Mouse (Mus musculus): Measurements from ENCODE around the gene Wdr11. TPM values are rescaled to one million over a fixed set of nuclear protein-coding genes. Genes with fewer than 3 reads are reported as not detected.

Wdr11 gene
- polyA plus RNA-seq, 1 experiment from 2014 or later, result 34.4 TPM

DNA sequence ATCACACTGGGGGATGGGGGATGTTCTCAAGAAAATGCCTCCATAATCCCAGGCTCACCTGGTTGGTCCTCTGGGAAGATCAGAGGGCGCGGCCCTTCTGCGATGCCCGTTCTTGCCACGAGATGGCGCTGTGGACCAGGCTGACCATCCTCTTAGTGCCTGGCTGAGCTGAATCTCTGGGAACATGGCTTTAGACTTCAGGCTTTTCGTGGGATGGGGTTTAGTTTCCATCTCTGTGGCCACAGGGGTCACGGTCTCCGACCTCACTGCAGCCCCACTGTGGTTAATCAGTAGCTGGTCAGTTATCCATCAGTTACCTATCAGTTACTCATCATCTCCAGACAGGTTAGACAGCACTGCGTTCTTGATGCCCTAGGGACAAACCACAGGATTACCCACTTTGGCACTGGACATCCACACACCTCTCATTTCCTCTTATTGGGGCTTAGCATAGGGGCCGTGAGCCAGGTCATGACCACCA is 62.2 kb downstream of the Wdr11 start:
- 0 out of 2 replicates have a peak, but pooled peaks cover 6% of the 10 kb centered on the region for H3K27me3 ChIP-seq (replicated peaks)
- 9% methylated on average over 11 of the region's 11 CpGs for WGBS
- H3K4me2 ChIP-seq, result no peak overlapping the region

DNA sequence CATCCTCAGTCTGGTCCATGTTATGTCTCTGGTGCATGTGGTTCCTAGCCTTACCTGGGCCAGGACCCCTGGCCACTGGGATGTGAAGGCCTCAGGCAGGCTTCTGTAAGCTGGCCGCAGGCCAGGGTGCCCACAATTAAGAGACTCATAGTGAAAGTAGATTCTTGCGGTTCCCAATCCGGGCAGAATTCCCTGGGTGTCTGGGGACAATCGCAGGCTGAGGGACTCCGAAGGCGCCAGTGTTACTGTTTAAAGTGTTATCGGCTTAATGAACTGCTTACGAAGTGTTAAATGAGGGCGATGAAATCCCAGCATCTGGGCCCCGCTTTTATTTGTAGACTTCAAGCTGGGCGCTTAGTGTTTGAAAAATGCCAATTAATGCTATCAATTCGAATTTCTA is 63.3 kb downstream of the Wdr11 start:
- WGBS, result 28% methylated on average over 12 of the region's 12 CpGs
- ATAC-seq (ENCODE audit: low FRiP score), result no peak
- Histone ChIP-seq H3K9ac (replicated peaks) (no peak overlapping the region), H3K9me3 (replicated peaks) (no peaks in the 10 kb centered on the region), H3K4me3 (replicated peaks) (no peak overlapping the region), H3K27me3 (replicated peaks) (0 out of 2 replicates have a peak, but pooled peaks cover 6% of the 10 kb centered on the region), H3K27ac (replicated peaks) (no peak overlapping the region), H3K36me3 (no peaks in the 10 kb centered on the region), H3K4me2 (no peak overlapping the region), H3K4me1 (peaks cover 40% of the 10 kb centered on the region)

More for the DNA sequence above, 62.2 kb downstream of the Wdr11 start:
- peaks cover 43% of the 10 kb centered on the region for H3K4me1 ChIP-seq
- no peak overlapping the region for H3K9ac ChIP-seq (replicated peaks)
- no peak overlapping the region for H3K27ac ChIP-seq (replicated peaks)
- ATAC-seq (ENCODE audit: low FRiP score), result peak; percentile 67
- no peaks in the 10 kb centered on the region for H3K9me3 ChIP-seq (replicated peaks)
- no peak overlapping the region for H3K4me3 ChIP-seq (replicated peaks)
- H3K36me3 ChIP-seq, result no peaks in the 10 kb centered on the region

DNA sequence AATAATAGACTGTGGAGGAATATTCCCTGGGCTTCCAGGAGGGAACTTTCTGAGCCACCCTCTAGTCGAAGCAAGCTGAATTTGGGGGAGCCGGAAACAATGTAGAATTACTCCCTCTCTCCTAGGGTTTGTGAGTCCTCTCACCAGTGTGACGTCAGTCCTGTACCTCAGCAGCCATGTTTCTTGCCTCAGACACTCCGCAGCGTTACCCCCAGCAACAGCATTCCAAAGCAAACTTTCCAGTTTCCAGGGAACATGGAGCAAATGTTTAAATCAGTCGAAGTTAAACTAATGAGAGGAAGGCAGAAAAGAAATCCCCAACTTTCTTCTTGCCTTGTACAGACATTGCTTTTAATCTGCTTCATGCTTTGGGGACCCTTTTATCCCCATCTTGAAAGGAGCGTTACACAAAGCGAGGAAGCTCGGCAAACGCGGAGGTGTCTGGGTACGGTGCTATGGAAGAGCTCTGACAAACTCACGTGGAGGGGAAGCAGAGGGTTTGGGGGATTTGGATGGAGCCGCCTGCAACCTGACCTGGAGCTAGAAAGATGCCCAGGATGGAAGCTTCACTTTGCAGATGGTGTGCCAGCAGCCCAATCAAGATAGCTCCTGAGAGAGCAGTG is 64.1 kb downstream of the Wdr11 start:
- no peak overlapping the region for H3K4me2 ChIP-seq
- ATAC-seq (ENCODE audit: low FRiP score), result no peak
- no peak overlapping the region for H3K4me3 ChIP-seq (replicated peaks)
- no peaks in the 10 kb centered on the region for H3K36me3 ChIP-seq
- peaks cover 43% of the 10 kb centered on the region for H3K4me1 ChIP-seq
- no peak overlapping the region for H3K9ac ChIP-seq (replicated peaks)
- H3K27ac ChIP-seq (replicated peaks), result no peak overlapping the region
- 0 out of 2 replicates have a peak, but pooled peaks cover 6% of the 10 kb centered on the region for H3K27me3 ChIP-seq (replicated peaks)
- no peaks in the 10 kb centered on the region for H3K9me3 ChIP-seq (replicated peaks)
- WGBS, result 40% methylated on average over 14 of the region's 14 CpGs

DNA sequence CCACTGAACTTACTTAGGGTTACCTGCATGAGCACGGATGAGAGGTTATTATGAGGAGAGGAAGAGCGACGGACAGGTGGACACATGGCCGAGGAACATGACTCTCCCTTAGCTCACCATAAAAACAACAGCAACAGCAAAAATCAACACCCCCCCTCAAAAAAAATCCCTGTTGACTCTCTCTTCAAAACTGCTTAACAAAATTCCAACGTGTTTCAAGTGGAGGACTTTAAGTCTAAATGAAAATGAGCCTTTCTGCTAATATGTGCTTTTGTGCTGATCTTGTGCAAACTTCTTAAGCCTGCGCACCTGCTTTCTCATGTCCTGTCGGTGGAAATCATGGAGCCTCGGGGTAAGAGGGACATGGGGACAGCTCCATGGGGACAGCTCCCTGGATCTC is 66.2 kb downstream of the Wdr11 start:
- Histone ChIP-seq H3K9ac (replicated peaks) (no peak overlapping the region), H3K4me1 (peaks cover 48% of the 10 kb centered on the region), H3K27ac (replicated peaks) (no peak overlapping the region), H3K36me3 (no peaks in the 10 kb centered on the region), H3K27me3 (replicated peaks) (0 out of 2 replicates have a peak, but pooled peaks cover 6% of the 10 kb centered on the region), H3K9me3 (replicated peaks) (no peaks in the 10 kb centered on the region), H3K4me3 (replicated peaks) (no peak overlapping the region), H3K4me2 (no peak overlapping the region)
- ATAC-seq (ENCODE audit: low FRiP score), result no peak
- WGBS, result 88% methylated on average over 8 of the region's 8 CpGs

DNA sequence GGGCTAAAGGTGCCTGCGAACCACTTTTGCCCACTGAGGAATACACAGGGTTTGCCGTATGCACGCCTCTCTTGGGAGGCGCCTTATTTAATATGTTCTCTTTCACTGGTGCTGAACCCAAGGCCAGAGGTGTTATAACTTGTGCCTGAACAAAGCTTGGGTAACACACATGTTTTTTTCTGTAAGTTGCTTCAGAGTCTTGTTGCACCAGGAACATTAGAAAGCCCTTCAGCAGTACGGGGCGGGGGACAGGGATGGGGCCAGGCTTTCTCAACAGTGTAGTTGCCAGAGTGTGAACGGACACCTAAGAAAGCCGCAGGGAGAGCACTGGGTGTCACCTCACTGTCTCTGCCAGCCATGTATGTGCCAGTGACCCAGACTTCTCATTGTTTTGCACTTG is 68.1 kb downstream of the Wdr11 start:
- H3K27me3 ChIP-seq (replicated peaks), result 0 out of 2 replicates have a peak, but pooled peaks cover 6% of the 10 kb centered on the region
- no peak overlapping the region for H3K4me2 ChIP-seq
- no peak overlapping the region for H3K9ac ChIP-seq (replicated peaks)
- no peaks in the 10 kb centered on the region for H3K9me3 ChIP-seq (replicated peaks)
- WGBS, result 76% methylated on average over 8 of the region's 8 CpGs
- ATAC-seq (ENCODE audit: low FRiP score), result no peak
- H3K27ac ChIP-seq (replicated peaks), result no peak overlapping the region
- H3K36me3 ChIP-seq, result no peaks in the 10 kb centered on the region
- H3K4me1 ChIP-seq, result peaks cover 49% of the 10 kb centered on the region
- H3K4me3 ChIP-seq (replicated peaks), result no peak overlapping the region

DNA sequence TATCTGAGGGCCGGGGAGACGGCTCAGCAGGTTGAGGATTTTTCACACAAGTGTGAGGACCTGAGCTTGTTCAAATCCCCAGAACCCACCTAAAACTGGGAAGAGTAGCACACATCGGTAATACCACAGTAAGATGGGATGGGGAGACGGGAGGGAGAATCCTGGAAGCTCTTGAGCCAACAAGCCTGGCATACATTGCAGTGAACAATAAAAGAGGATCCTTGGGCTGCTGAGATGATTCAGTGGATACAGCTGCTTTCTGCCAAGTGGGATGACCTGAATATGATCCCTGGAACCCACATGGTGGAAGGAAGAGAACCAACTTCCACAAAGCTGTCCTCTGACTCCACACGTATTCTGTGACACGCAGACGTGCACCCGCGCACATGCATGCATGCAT is 68.9 kb downstream of the Wdr11 start:
- Histone ChIP-seq H3K9me3 (replicated peaks) (no peaks in the 10 kb centered on the region), H3K27me3 (replicated peaks) (0 out of 2 replicates have a peak, but pooled peaks cover 9% of the 10 kb centered on the region), H3K9ac (replicated peaks) (no peak overlapping the region), H3K4me1 (peaks cover 41% of the 10 kb centered on the region), H3K4me3 (replicated peaks) (no peak overlapping the region), H3K27ac (replicated peaks) (no peak overlapping the region), H3K36me3 (no peaks in the 10 kb centered on the region), H3K4me2 (no peak overlapping the region)
- ATAC-seq (ENCODE audit: low FRiP score), result no peak
- WGBS, result 70% methylated on average over 9 of the region's 9 CpGs

DNA sequence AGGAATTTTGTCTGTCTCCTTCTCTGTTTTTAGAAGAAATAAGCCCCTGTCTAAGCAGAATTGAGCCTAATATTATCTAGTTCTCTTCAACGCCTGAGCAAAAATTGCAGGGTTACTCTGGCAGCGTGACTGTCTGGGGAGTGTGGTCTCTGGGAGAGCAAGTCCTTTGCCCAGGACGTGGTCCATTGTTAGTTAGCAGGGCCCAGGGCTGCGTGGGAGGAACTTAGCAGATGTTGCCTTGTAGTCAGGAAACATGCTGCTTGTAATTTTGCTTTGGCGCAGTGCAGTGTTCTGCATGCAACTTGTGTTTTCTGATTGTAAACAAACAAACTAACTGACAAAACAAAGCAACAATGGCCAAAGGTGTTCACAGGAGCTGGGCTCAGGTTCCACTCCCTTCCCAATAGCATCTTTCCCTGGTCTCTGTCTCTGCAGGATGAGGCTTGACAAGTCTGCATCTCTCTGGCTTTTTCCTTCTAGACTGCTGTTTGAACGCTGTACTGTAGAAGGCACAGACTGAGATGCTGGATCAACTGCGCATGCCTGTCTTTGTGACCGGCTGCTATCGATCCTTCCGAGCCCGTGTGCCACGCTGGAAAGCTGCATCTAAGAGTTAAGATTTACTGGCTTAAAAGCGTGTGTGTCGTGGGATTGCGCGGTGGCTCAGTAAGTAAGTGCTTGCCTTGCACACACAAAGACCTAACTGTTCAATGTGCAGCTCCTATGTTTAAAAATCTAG is 70.6 kb downstream of the Wdr11 start:
- Histone ChIP-seq H3K4me3 (replicated peaks) (no peak overlapping the region), H3K4me2 (peak overlapping the region; percentile 35; the same call in 1 of the 2 replicates), H3K36me3 (no peaks in the 10 kb centered on the region), H3K9ac (replicated peaks) (no peak overlapping the region), H3K27me3 (replicated peaks) (0 out of 2 replicates have a peak, but pooled peaks cover 8% of the 10 kb centered on the region), H3K27ac (replicated peaks) (peak overlapping the region; percentile 33; the same call in 1 of the 2 replicates), H3K4me1 (peaks cover 37% of the 10 kb centered on the region), H3K9me3 (replicated peaks) (no peaks in the 10 kb centered on the region)
- no peak for ATAC-seq (ENCODE audit: low FRiP score)
- WGBS, result 34% methylated on average over 16 of the region's 16 CpGs

DNA sequence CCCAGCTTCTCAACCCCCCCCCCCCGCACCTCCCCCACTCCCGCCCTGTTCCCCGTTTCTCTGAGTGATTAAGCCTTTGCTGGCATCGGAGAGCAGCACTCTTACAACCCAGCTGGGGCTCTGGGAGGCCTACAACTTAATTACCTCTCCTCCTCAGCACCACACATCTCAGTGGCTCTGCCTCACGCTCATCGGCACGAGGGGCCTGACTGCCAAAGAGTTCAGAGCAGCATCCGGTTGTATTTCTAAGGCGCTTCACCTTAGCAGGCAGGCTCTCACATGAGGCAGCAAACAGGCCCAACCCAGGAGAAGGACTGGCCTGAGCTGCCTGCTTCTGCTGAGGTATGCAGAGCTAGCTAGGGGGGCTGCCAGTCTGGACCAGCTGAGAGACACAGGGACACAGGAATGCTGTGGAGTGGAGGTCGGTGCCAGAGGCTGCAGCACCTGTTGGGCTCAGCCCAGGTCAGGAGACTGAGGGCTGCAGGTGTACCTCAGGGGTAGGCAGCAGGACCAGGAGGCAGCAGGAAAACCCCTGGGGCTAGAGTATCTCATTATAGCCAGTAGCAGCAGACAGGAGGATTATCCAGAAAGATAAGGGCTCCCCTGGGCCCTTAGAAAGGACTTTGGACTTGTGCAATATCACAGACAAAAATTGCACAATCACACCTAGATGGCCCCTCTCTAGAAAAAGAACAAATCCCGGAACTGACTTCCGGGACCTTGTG is 72.3 kb downstream of the Wdr11 start:
- no peak overlapping the region for H3K4me3 ChIP-seq (replicated peaks)
- H3K4me1 ChIP-seq, result peaks cover 37% of the 10 kb centered on the region
- H3K27ac ChIP-seq (replicated peaks), result no peak overlapping the region
- 23% methylated on average over 12 of the region's 12 CpGs for WGBS
- no peak overlapping the region for H3K9ac ChIP-seq (replicated peaks)
- H3K4me2 ChIP-seq, result no peak overlapping the region
- ATAC-seq (ENCODE audit: low FRiP score), result no peak
- H3K9me3 ChIP-seq (replicated peaks), result no peaks in the 10 kb centered on the region
- no peaks in the 10 kb centered on the region for H3K36me3 ChIP-seq
- H3K27me3 ChIP-seq (replicated peaks), result 0 out of 2 replicates have a peak, but pooled peaks cover 8% of the 10 kb centered on the region

DNA sequence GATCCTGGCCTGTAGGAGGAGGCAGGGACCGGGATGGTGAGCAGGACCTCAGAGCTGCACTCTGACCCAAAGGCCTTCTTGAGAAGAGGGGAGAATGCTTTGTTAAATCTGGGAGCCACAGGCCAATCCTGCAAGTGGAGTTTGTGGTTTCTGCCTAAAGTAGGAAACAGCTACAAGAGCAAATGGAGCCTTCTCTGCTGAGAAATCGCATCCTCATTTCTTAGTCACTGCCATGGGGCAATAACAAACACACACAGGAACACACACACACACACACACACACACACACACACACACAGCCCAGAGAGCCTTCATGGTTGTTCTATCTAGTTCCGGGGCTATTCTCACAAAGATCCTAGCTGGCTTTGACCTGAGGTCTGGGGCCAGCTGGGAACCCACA is 73.7 kb downstream of the Wdr11 start:
- 85% methylated on average over 3 of the region's 3 CpGs for WGBS
- Histone ChIP-seq H3K27me3 (replicated peaks) (0 out of 2 replicates have a peak, but pooled peaks cover 8% of the 10 kb centered on the region), H3K9me3 (replicated peaks) (no peaks in the 10 kb centered on the region), H3K36me3 (no peaks in the 10 kb centered on the region), H3K9ac (replicated peaks) (no peak overlapping the region), H3K27ac (replicated peaks) (no peak overlapping the region), H3K4me2 (no peak overlapping the region), H3K4me3 (replicated peaks) (no peak overlapping the region), H3K4me1 (peaks cover 32% of the 10 kb centered on the region)
- no peak for ATAC-seq (ENCODE audit: low FRiP score)

DNA sequence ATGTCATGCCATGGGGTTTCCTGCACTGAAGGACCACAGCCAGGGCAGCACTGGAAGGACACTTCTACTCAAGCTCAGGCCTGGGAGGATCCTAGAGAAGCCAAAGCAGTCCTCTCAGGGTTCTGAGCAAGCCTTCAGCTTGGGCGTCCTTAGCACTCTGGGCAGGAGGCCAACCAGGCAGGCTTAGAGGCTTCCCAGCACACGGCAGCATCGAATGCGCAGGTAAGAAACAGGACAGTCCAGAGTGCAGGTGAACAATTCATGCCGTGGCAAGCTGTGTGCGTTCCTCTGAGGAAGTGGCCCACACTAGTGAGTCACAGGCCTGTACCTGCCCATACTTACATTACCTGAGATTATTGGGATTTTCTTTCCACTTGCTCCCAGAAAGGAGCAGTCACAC is 74.3 kb downstream of the Wdr11 start:
- Histone ChIP-seq H3K27me3 (replicated peaks) (0 out of 2 replicates have a peak, but pooled peaks cover 8% of the 10 kb centered on the region), H3K36me3 (no peaks in the 10 kb centered on the region), H3K4me1 (peaks cover 28% of the 10 kb centered on the region), H3K4me3 (replicated peaks) (no peak overlapping the region), H3K4me2 (no peak overlapping the region), H3K9me3 (replicated peaks) (no peaks in the 10 kb centered on the region), H3K9ac (replicated peaks) (no peak overlapping the region), H3K27ac (replicated peaks) (no peak overlapping the region)
- WGBS, result 86% methylated on average over 6 of the region's 6 CpGs
- no peak for ATAC-seq (ENCODE audit: low FRiP score)

DNA sequence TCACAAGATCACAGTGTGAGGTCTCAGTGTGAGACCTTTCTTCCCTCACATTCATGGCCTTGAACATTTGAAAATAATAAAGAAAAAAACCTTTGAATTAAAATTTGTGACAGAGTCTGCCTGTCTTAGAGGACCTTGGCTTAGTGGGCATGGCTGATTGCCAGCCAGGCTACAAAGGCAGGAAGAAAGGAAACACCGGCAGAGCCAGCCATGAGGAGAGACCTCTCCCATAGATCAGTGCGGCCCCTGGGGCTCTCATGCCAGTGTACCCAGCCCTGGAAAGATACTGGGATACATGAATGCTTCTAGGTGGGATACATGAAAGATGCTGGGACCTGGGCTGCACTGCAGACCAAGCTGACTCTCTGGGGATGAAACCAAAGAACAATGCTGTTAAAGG is 74.9 kb downstream of the Wdr11 start:
- H3K9me3 ChIP-seq (replicated peaks), result no peaks in the 10 kb centered on the region
- ATAC-seq (ENCODE audit: low FRiP score), result no peak
- H3K4me3 ChIP-seq (replicated peaks), result no peak overlapping the region
- H3K27ac ChIP-seq (replicated peaks), result no peak overlapping the region
- H3K27me3 ChIP-seq (replicated peaks), result 0 out of 2 replicates have a peak, but pooled peaks cover 8% of the 10 kb centered on the region
- no peak overlapping the region for H3K9ac ChIP-seq (replicated peaks)
- H3K36me3 ChIP-seq, result no peaks in the 10 kb centered on the region
- 58% methylated on average over 2 of the region's 2 CpGs for WGBS
- no peak overlapping the region for H3K4me2 ChIP-seq
- H3K4me1 ChIP-seq, result peaks cover 28% of the 10 kb centered on the region
